Mouse (Mus musculus): Measurements from ENCODE around the gene Diras1. TPM values are rescaled to one million over a fixed set of nuclear protein-coding genes. Genes with fewer than 3 reads are reported as not detected.

Gene Diras1
- total RNA-seq, 2 experiments from 2014 or later = 92.4 to 110 TPM

- no peak for DNase-seq (ENCODE audit: low spot score in 2 of 2)
These were observed 51.7 kb downstream of the Diras1 start for GRCm38 (mm10) chr10:80973722-80974121.

- DNase-seq (ENCODE audit: low spot score in 2 of 2) = peak; percentile 51 to 52
These were observed 53.1 kb downstream of the Diras1 start for GRCm38 (mm10) chr10:80972071-80972987.

- no peak for DNase-seq (ENCODE audit: low spot score in 2 of 2)
These were observed 53.9 kb downstream of the Diras1 start for GRCm38 (mm10) chr10:80971533-80971932.

GRCm38 (mm10) chr10:80970159-80970558 lies 55.3 kb downstream of the Diras1 start:
- no peak for DNase-seq (ENCODE audit: low spot score in 2 of 2)

Other genes with a start within 250 kb of the Diras1 start
- 10 to 100 TPM; 42.9 to 45.3 TPM for gene Sf3a2, start 227.5 kb downstream of the Diras1 start, total RNA-seq (2021)
- 10 to 100 TPM; 61.9 to 72.8 TPM for gene Plekhj1, start 227.0 kb downstream of the Diras1 start, total RNA-seq (2021)
- 1 to 10 TPM; 2.1 to 2.5 TPM for gene Amh, start 220.4 kb downstream of the Diras1 start, total RNA-seq (2021)
- gene Jsrp1, start 212.2 kb downstream of the Diras1 start, total RNA-seq (2021) = 1 to 10 TPM; 1.4 TPM
- 100 to 1,000 TPM; 399 to 419 TPM for gene Oaz1, start 199.0 kb downstream of the Diras1 start, total RNA-seq (2021)
- gene Lingo3, start 181.6 kb downstream of the Diras1 start, total RNA-seq (2021) = 10 to 100 TPM; 20.4 to 25.9 TPM
- 10 to 100 TPM; 52.3 to 54.0 TPM for gene Lsm7, start 170.5 kb downstream of the Diras1 start, total RNA-seq (2021)
- gene Sppl2b, start 170.4 kb downstream of the Diras1 start, total RNA-seq (2021) = 10 to 100 TPM; 80.4 to 97.8 TPM
- gene Tmprss9, start 153.8 kb downstream of the Diras1 start, total RNA-seq (2021) = under 1 TPM; 0.11 to 0.16 TPM
- gene Timm13, start 124.7 kb downstream of the Diras1 start, total RNA-seq (2021) = 100 to 1,000 TPM; 157 to 172 TPM
- 10 to 100 TPM; 23.1 to 26.2 TPM for gene Lmnb2, start 107.4 kb downstream of the Diras1 start, total RNA-seq (2021)
- gene Gadd45b, start 95.6 kb downstream of the Diras1 start, total RNA-seq (2021) = 10 to 100 TPM; 12.1 to 14.4 TPM
- 100 to 1,000 TPM; 145 to 156 TPM for gene Gng7, start 10.7 kb downstream of the Diras1 start, total RNA-seq (2021)
- 10 to 100 TPM; 57.3 to 66.0 TPM for gene Slc39a3, start 11.8 kb upstream of the Diras1 start, total RNA-seq (2021)
- 100 to 1,000 TPM; 176 to 186 TPM for gene Sgta, start 34.5 kb upstream of the Diras1 start, total RNA-seq (2021)
- gene Thop1, start 44.4 kb upstream of the Diras1 start, total RNA-seq (2021) = 10 to 100 TPM; 56.3 to 57.6 TPM
- under 1 TPM; 0.41 to 0.45 TPM for gene Creb3l3, start 73.2 kb upstream of the Diras1 start, total RNA-seq (2021)
- 100 to 1,000 TPM; 139 to 150 TPM for gene Map2k2, start 80.3 kb upstream of the Diras1 start, total RNA-seq (2021)
- 10 to 100 TPM; 38.4 to 45.2 TPM for gene Zbtb7a, start 109.6 kb upstream of the Diras1 start, total RNA-seq (2021)
- gene Pias4, start 142.3 kb upstream of the Diras1 start, total RNA-seq (2021) = 10 to 100 TPM; 26.7 to 29.7 TPM
- gene Eef2, start 151.0 kb upstream of the Diras1 start, total RNA-seq (2021) = 1,000 to 10,000 TPM; 1,075 to 1,131 TPM
- 10 to 100 TPM; 66.1 to 67.9 TPM for gene Dapk3, start 157.3 kb upstream of the Diras1 start, total RNA-seq (2021)
- not detected for gene 4930442H23Rik, start 158.2 kb upstream of the Diras1 start, total RNA-seq (2021)
- under 1 TPM in 1 of 2 experiments, not detected in 1; 0.18 TPM for gene Nmrk2, start 176.4 kb upstream of the Diras1 start, total RNA-seq (2021)
- 100 to 1,000 TPM; 170 to 177 TPM for gene Atcay, start 205.2 kb upstream of the Diras1 start, total RNA-seq (2021)
- gene Zfr2, start 207.5 kb upstream of the Diras1 start, total RNA-seq (2021) = 10 to 100 TPM; 58.0 to 66.8 TPM
- 100 to 1,000 TPM; 222 to 266 TPM for gene Matk, start 227.3 kb upstream of the Diras1 start, total RNA-seq (2021)
- gene Mrpl54, start 241.3 kb upstream of the Diras1 start, total RNA-seq (2021) = 10 to 100 TPM; 36.1 to 42.5 TPM
- gene Apba3, start 241.3 kb upstream of the Diras1 start, total RNA-seq (2021) = 10 to 100 TPM; 31.3 to 37.4 TPM